Mouse (Mus musculus) ovary, postnatal 36 days (tissue): ENCODE measurements around the gene Rnpep.
A peak's percentile ranks its signal among the peaks of the same experiment; 100 is the strongest.
"Not testable (repeated sequence)": the region's sequence is repeated elsewhere in the genome, so short reads cannot be mapped to it uniquely, and the experiment has no call there.

Source experiments
- DNase-seq: peaks from one replicate; pipeline ENCODE4 v3.0.0; 2022; ENCODE audit warnings: low spot score, mixed read lengths

The Rnpep gene

GRCm38 (mm10) chr1:135258380-135259127 is 25.3 kb downstream of the Rnpep start, which contains the start of gene Elf3:
Gene Elf3, minus strand, starts transcription at chr1:135258568.
- peak; percentile 64 for DNase-seq

- DNase-seq, result peak; percentile 47
Measured at GRCm38 (mm10) chr1:135256299-135256698, 27.6 kb downstream of the Rnpep start.

- no peak for DNase-seq
Measured at GRCm38 (mm10) chr1:135252854-135253253, 31.0 kb downstream of the Rnpep start.

GRCm38 (mm10) chr1:135251405-135251804 is 32.5 kb downstream of the Rnpep start:
- DNase-seq, result no peak

GRCm38 (mm10) chr1:135250706-135251105 is 33.2 kb downstream of the Rnpep start:
- no peak for DNase-seq

GRCm38 (mm10) chr1:135248434-135248850 is 35.4 kb downstream of the Rnpep start:
- DNase-seq, result peak; percentile 50

- no peak for DNase-seq
Measured at GRCm38 (mm10) chr1:135244014-135244413, 39.9 kb downstream of the Rnpep start.

- not testable (repeated sequence) for DNase-seq
Measured at GRCm38 (mm10) chr1:135240206-135240605, 43.7 kb downstream of the Rnpep start.

- peak; percentile 58 for DNase-seq
Measured at GRCm38 (mm10) chr1:135237131-135237851, 46.6 kb downstream of the Rnpep start.

GRCm38 (mm10) chr1:135234771-135235170 is 49.1 kb downstream of the Rnpep start:
- no peak for DNase-seq

GRCm38 (mm10) chr1:135233961-135234360 is 49.9 kb downstream of the Rnpep start:
- DNase-seq, result no peak

- not testable (repeated sequence) for DNase-seq
Measured at GRCm38 (mm10) chr1:135231878-135232277, 52.0 kb downstream of the Rnpep start.

GRCm38 (mm10) chr1:135227339-135227950 is 56.4 kb downstream of the Rnpep start:
- peak; percentile 55 for DNase-seq

GRCm38 (mm10) chr1:135224981-135225604 is 58.8 kb downstream of the Rnpep start:
- DNase-seq, result no peak

GRCm38 (mm10) chr1:135224147-135224546 is 59.7 kb downstream of the Rnpep start:
- DNase-seq, result no peak

GRCm38 (mm10) chr1:135217607-135218233 is 66.2 kb downstream of the Rnpep start:
- no peak for DNase-seq

- no peak for DNase-seq
Measured at GRCm38 (mm10) chr1:135213772-135214640, 69.9 kb downstream of the Rnpep start.
